Mouse (Mus musculus) erythroid progenitor cell, adult 5-6 weeks (primary cell): ENCODE measurements around the gene Ncf2. TPM values are rescaled to one million over a fixed set of nuclear protein-coding genes. Genes with fewer than 3 reads are reported as not detected.

Experiments used
- ATAC-seq: replicated peaks from 2 replicates; pipeline ENCODE4 v1.8.0; 2016; ENCODE audit warnings: moderate number of reproducible peaks, mild to moderate bottlenecking, moderate TSS enrichment, inconsistent platforms; ENCODE audit not compliant: poor library complexity, low FRiP score, severe bottlenecking
- total RNA-seq, 2 experiments: library from RNA; stranded (forward) in 1 of 2; stranded (reverse) in 1 of 2; fragments of 150-400 nt in 1 of 2; fragments of 186-747, 209-891 nt in 1 of 2; gene quantifications; 2 replicates each; pipeline versions ENCODE4 v1.2.3 to v1.2.4; 2015 to 2017; ENCODE audit warnings: low replicate concordance in 2 of 2

The Ncf2 gene
- total RNA-seq, 2 experiments from 2014 or later, result 21.6 to 28.9 TPM

DNA sequence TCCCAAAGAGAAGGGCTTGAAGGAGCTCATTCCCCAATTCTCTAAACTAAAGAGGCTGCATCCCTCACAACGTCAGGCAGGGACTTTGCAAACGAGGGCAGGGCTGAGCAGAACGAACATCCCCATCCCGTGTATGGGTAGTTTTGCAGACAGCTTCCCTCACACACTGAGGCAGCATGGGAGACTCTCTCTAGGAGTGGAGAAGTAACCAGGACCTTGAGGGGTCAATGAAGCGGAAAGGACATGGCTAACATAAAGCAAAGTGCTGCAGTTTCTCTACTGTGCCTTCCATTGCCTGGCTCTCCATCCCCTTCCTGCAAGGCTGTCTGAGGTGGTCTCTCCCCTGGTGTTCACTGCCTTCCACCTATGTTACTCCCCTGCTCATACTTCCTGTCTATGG lies 28.2 kb downstream of the Ncf2 start:
- no peak for ATAC-seq

DNA sequence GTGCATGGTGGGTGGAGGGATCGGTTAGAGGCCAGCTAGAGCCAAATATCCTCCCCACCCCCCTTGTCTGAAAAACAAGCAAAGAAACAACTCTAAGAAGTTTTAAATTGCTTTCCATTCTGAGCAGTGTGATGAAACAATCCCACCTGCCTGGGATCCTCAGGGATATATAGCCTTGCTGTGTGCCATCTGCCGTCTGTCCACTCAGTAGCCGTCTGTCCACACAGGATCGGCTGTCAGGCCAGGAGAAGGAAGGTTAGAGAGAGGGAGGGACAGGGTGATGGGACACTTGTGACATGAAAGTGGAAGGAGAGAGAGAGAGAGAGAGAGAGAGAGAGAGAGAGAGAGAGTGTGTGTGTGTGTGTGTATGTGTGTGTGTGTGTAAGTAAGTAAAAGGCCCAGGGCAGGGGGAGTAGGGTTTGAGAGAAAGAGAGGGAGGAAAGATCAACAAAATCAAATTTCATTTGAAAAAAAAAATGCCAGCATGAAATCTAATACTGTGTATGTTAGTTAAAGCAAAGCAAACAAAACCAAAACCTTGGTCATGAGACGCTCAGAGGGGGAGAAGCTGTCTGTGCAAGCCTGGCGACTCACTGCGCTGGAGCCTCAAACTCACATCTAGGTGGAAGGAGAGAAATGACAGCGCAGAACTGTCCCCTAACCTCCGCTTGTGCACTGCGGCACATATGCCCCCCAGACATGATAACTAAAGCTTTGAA lies 28.8 kb downstream of the Ncf2 start:
- no peak for ATAC-seq

GRCm38 (mm10) chr1:152830054-152830453 lies 30.1 kb downstream of the Ncf2 start:
- ATAC-seq, result no peak

- no peak for ATAC-seq
Observed at GRCm38 (mm10) chr1:152831003-152831402, 31.0 kb downstream of the Ncf2 start.

- no peak for ATAC-seq
Observed at GRCm38 (mm10) chr1:152831619-152832018, 31.6 kb downstream of the Ncf2 start.

GRCm38 (mm10) chr1:152832316-152832715 lies 32.3 kb downstream of the Ncf2 start:
- no peak for ATAC-seq

GRCm38 (mm10) chr1:152835061-152835460 lies 35.1 kb downstream of the Ncf2 start:
- ATAC-seq, result no peak

GRCm38 (mm10) chr1:152838026-152838702 lies 38.2 kb downstream of the Ncf2 start:
- no peak; the same call in 1 of the 2 replicates for ATAC-seq

- ATAC-seq, result no peak
Observed at GRCm38 (mm10) chr1:152838841-152839240, 38.8 kb downstream of the Ncf2 start.

DNA sequence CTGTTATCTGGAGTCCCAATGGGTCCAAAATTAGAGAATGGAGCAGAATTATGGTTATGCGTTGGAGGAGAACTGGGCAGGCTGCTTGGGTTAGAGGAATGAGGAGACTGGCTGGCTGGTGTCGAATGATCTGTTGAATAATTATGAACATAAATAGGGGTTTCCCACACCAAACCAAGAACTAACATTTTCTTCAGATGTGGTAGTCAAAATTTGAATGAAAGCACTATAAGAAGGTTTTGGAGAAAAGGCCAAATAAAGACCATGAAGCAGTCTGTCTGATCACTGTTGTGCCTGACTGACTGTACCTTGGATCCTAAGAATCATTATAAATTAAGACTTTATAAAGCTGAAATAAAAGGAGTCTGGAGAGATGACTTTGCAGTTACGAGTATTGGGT lies 40.3 kb downstream of the Ncf2 start:
- no peak for ATAC-seq

DNA sequence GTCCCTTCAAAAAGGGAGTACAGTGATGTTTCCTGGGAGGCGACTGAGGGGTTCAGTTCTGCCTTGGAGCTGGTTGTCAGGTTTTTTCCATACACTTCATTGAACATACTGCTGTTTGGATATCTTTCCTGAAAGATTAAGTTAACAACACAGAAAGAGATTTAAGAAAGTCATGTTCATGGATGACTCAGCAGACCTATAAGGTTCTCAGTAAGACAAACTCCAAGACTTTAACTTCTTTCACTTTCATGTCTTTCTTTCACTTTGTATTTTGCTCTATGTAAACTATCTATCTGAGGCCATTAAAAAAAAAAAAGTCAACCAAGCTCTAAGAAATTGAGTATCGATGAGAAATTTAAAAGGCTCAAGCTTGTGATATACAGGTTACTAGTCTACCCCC lies 41.1 kb downstream of the Ncf2 start:
- no peak for ATAC-seq

- ATAC-seq, result no peak
Observed at GRCm38 (mm10) chr1:152844634-152845033, 44.6 kb downstream of the Ncf2 start.

DNA sequence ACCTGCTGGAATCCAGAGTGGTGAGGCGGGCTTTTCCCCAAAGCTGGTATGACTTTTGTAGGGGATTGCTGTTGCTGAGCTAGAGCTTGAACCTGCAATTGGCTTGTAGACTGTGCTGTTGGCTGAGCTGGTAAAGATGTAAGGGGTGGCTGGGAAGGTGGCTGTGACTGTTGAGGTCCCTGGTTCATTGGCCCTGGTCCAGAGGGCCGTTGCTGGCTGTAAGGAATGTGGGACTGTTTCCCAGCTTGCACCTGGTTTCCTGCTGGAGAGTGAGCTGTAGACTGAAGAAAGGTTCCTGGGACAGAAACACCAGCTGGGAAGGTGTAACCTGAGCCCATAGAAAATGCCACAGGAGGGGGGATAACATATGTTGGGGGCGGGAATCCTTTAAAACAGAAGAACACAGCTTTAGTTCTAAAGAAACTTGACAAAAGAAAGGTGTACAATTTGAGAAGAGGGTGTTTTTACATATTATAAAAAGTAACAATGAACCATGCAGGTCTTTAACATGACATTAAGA lies 45.3 kb downstream of the Ncf2 start:
- no peak for ATAC-seq

GRCm38 (mm10) chr1:152846856-152847255 lies 46.9 kb downstream of the Ncf2 start:
- ATAC-seq, result no peak

GRCm38 (mm10) chr1:152869901-152870300 lies 69.9 kb downstream of the Ncf2 start:
- no peak for ATAC-seq

DNA sequence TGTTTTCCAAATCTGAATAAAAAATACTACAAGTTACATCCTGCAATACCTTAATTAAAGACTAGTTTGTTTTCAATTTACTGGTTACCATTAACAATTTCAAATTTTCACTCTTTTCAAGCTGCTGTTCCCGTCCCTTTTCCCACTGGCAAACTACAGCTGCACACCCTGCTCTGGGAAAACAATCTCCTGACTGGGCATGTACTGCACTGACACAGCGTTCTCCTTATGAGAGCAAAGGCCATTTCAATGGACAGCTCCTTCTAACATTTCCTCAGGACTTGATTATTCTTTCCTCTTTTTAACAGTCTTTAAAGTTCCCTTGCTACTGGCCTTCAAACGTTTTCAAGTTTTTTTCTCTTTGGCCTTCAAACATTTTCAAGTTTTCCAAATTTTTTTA lies 71.0 kb downstream of the Ncf2 start:
- ATAC-seq, result no peak

Other genes starting within 250 kb of the Ncf2 start
- gene Apobec4, start 49.6 kb upstream of the Ncf2 start, total RNA-seq (2015; ENCODE audit: low replicate concordance), result not detected in 2 replicates
- not detected in 2 replicates for gene Apobec4, start 49.6 kb upstream of the Ncf2 start, total RNA-seq (2017; ENCODE audit: low replicate concordance)
- 5.0 and 8.4 TPM in 2 replicates for gene Rgl1, start 33.8 kb upstream of the Ncf2 start, total RNA-seq (2015; ENCODE audit: low replicate concordance)
- gene Rgl1, start 33.8 kb upstream of the Ncf2 start, total RNA-seq (2017; ENCODE audit: low replicate concordance), result 30.9 and 32.8 TPM in 2 replicates
- 179 and 205 TPM in 2 replicates for gene Arpc5, start 33.7 kb upstream of the Ncf2 start, total RNA-seq (2015; ENCODE audit: low replicate concordance)
- gene Arpc5, start 33.7 kb upstream of the Ncf2 start, total RNA-seq (2017; ENCODE audit: low replicate concordance), result 67.3 and 71.2 TPM in 2 replicates
- gene Smg7, start 102.5 kb downstream of the Ncf2 start, total RNA-seq (2015; ENCODE audit: low replicate concordance), result 81.3 and 93.3 TPM in 2 replicates
- gene Smg7, start 102.5 kb downstream of the Ncf2 start, total RNA-seq (2017; ENCODE audit: low replicate concordance), result 21.0 and 33.1 TPM in 2 replicates
- not detected in 2 replicates for gene Nmnat2, start 154.8 kb downstream of the Ncf2 start, total RNA-seq (2015; ENCODE audit: low replicate concordance)
- gene Nmnat2, start 154.8 kb downstream of the Ncf2 start, total RNA-seq (2017; ENCODE audit: low replicate concordance), result not detected in 2 replicates